Mouse (Mus musculus): ENCODE data around the gene Actr2. TPM values are rescaled to one million over a fixed set of nuclear protein-coding genes. Genes with fewer than 3 reads are reported as not detected.
A peak's percentile ranks its signal among the peaks of the same experiment; 100 is the strongest.
"Not testable (repeated sequence)": the region's sequence is repeated elsewhere in the genome, so short reads cannot be mapped to it uniquely, and the experiment has no call there.

Actr2 gene
- polyA plus RNA-seq (2015; fragmentation: Nextera tagmentation; extraction: Ambion mirVana) = 188 and 208 TPM in 2 replicates

- peak within 1 kb of the TSS; percentile 90 for H3K9ac ChIP-seq (ENCODE audit: low read depth, low read length)
- peak; percentile 99 for ATAC-seq
- peak within 1 kb of the TSS; percentile 76 for H3K4me3 ChIP-seq (ENCODE audit: low read depth, low read length)
- no peaks in the 10 kb centered on the region for H3K27me3 ChIP-seq (ENCODE audit: control insufficient read depth, insufficient read depth, low read depth, low read length)
- H3K4me1 ChIP-seq (ENCODE audit: control insufficient read depth, insufficient read depth, low read length) = peaks cover 17% of the 10 kb centered on the region
- peak within 1 kb of the TSS; percentile 94 for H3K4me2 ChIP-seq (ENCODE audit: low read length)
- 0 out of 2 replicates have a peak, but pooled peaks cover 4% of the 10 kb centered on the region for H3K36me3 ChIP-seq (ENCODE audit: control insufficient read depth, insufficient read depth, low read length)
- no peaks in the 10 kb centered on the region for H3K9me3 ChIP-seq (replicated peaks; ENCODE audit: control insufficient read depth, low read length, poor library complexity, severe bottlenecking)
- H3K27ac ChIP-seq (ENCODE audit: low read length) = peak within 1 kb of the TSS; percentile 89
- WGBS = under 1% methylated on average over 55 of the region's 57 CpGs
These were observed at the start of gene Actr2 for GRCm38 (mm10) chr11:20112741-20113480. Actr2 (minus strand) TSS chr11:20112913.

GRCm38 (mm10) chr11:20158879-20159278, 46.2 kb upstream of the Actr2 start:
- no peaks in the 10 kb centered on the region for H3K27me3 ChIP-seq (ENCODE audit: control insufficient read depth, insufficient read depth, low read depth, low read length)
- no peak for ATAC-seq
- no peaks in the 10 kb centered on the region for H3K4me1 ChIP-seq (ENCODE audit: control insufficient read depth, insufficient read depth, low read length)
- H3K4me3 ChIP-seq (ENCODE audit: low read depth, low read length) = no peak overlapping the region
- H3K4me2 ChIP-seq (ENCODE audit: low read length) = no peak overlapping the region
- H3K9ac ChIP-seq (ENCODE audit: low read depth, low read length) = no peak overlapping the region
- H3K27ac ChIP-seq (ENCODE audit: low read length) = no peak overlapping the region
- no peaks in the 10 kb centered on the region for H3K9me3 ChIP-seq (replicated peaks; ENCODE audit: control insufficient read depth, low read length, poor library complexity, severe bottlenecking)
- H3K36me3 ChIP-seq (ENCODE audit: control insufficient read depth, insufficient read depth, low read length) = no peaks in the 10 kb centered on the region

- not testable (repeated sequence) for H3K4me1 ChIP-seq (ENCODE audit: control insufficient read depth, insufficient read depth, low read length); H3K36me3 ChIP-seq (ENCODE audit: control insufficient read depth, insufficient read depth, low read length); H3K9ac ChIP-seq (ENCODE audit: low read depth, low read length); H3K9me3 ChIP-seq (replicated peaks; ENCODE audit: control insufficient read depth, low read length, poor library complexity, severe bottlenecking); H3K4me2 ChIP-seq (ENCODE audit: low read length); H3K27me3 ChIP-seq (ENCODE audit: control insufficient read depth, insufficient read depth, low read depth, low read length); H3K27ac ChIP-seq (ENCODE audit: low read length); ATAC-seq; H3K4me3 ChIP-seq (ENCODE audit: low read depth, low read length)
- 87% methylated on average over 5 of the region's 5 CpGs for WGBS
These were observed 40.8 kb upstream of the Actr2 start for GRCm38 (mm10) chr11:20153542-20153941.

GRCm38 (mm10) chr11:20152107-20152901, 39.6 kb upstream of the Actr2 start:
- no peak overlapping the region for H3K4me3 ChIP-seq (ENCODE audit: low read depth, low read length)
- no peak overlapping the region for H3K27ac ChIP-seq (ENCODE audit: low read length)
- 87% methylated on average over 4 of the region's 4 CpGs for WGBS
- no peaks in the 10 kb centered on the region for H3K27me3 ChIP-seq (ENCODE audit: control insufficient read depth, insufficient read depth, low read depth, low read length)
- H3K36me3 ChIP-seq (ENCODE audit: control insufficient read depth, insufficient read depth, low read length) = no peaks in the 10 kb centered on the region
- no peaks in the 10 kb centered on the region for H3K9me3 ChIP-seq (replicated peaks; ENCODE audit: control insufficient read depth, low read length, poor library complexity, severe bottlenecking)
- H3K4me1 ChIP-seq (ENCODE audit: control insufficient read depth, insufficient read depth, low read length) = no peaks in the 10 kb centered on the region
- H3K4me2 ChIP-seq (ENCODE audit: low read length) = no peak overlapping the region
- no peak for ATAC-seq
- H3K9ac ChIP-seq (ENCODE audit: low read depth, low read length) = no peak overlapping the region

- H3K9me3 ChIP-seq (replicated peaks; ENCODE audit: control insufficient read depth, low read length, poor library complexity, severe bottlenecking) = no peaks in the 10 kb centered on the region
- no peaks in the 10 kb centered on the region for H3K36me3 ChIP-seq (ENCODE audit: control insufficient read depth, insufficient read depth, low read length)
- H3K9ac ChIP-seq (ENCODE audit: low read depth, low read length) = no peak overlapping the region
- H3K4me3 ChIP-seq (ENCODE audit: low read depth, low read length) = no peak overlapping the region
- no peak overlapping the region for H3K4me2 ChIP-seq (ENCODE audit: low read length)
- H3K4me1 ChIP-seq (ENCODE audit: control insufficient read depth, insufficient read depth, low read length) = no peaks in the 10 kb centered on the region
- no peaks in the 10 kb centered on the region for H3K27me3 ChIP-seq (ENCODE audit: control insufficient read depth, insufficient read depth, low read depth, low read length)
- no peak for ATAC-seq
- no peak overlapping the region for H3K27ac ChIP-seq (ENCODE audit: low read length)
- 82% methylated on average over 5 of the region's 5 CpGs for WGBS
These were observed 38.6 kb upstream of the Actr2 start for GRCm38 (mm10) chr11:20151290-20151689.

- H3K9ac ChIP-seq (ENCODE audit: low read depth, low read length) = no peak overlapping the region
- no peak overlapping the region for H3K4me3 ChIP-seq (ENCODE audit: low read depth, low read length)
- no peaks in the 10 kb centered on the region for H3K9me3 ChIP-seq (replicated peaks; ENCODE audit: control insufficient read depth, low read length, poor library complexity, severe bottlenecking)
- H3K4me2 ChIP-seq (ENCODE audit: low read length) = no peak overlapping the region
- 95% methylated on average over 3 of the region's 3 CpGs for WGBS
- no peaks in the 10 kb centered on the region for H3K36me3 ChIP-seq (ENCODE audit: control insufficient read depth, insufficient read depth, low read length)
- H3K4me1 ChIP-seq (ENCODE audit: control insufficient read depth, insufficient read depth, low read length) = no peaks in the 10 kb centered on the region
- H3K27me3 ChIP-seq (ENCODE audit: control insufficient read depth, insufficient read depth, low read depth, low read length) = no peaks in the 10 kb centered on the region
- ATAC-seq = no peak
- no peak overlapping the region for H3K27ac ChIP-seq (ENCODE audit: low read length)
These were observed 37.2 kb upstream of the Actr2 start for GRCm38 (mm10) chr11:20149936-20150335.

GRCm38 (mm10) chr11:20145383-20145782, 32.7 kb upstream of the Actr2 start:
- ATAC-seq = no peak
- no peak overlapping the region for H3K27ac ChIP-seq (ENCODE audit: low read length)
- no peak overlapping the region for H3K4me3 ChIP-seq (ENCODE audit: low read depth, low read length)
- H3K4me1 ChIP-seq (ENCODE audit: control insufficient read depth, insufficient read depth, low read length) = no peaks in the 10 kb centered on the region
- no peaks in the 10 kb centered on the region for H3K9me3 ChIP-seq (replicated peaks; ENCODE audit: control insufficient read depth, low read length, poor library complexity, severe bottlenecking)
- 17% methylated on average over 9 of the region's 9 CpGs for WGBS
- H3K4me2 ChIP-seq (ENCODE audit: low read length) = no peak overlapping the region
- no peak overlapping the region for H3K9ac ChIP-seq (ENCODE audit: low read depth, low read length)
- H3K27me3 ChIP-seq (ENCODE audit: control insufficient read depth, insufficient read depth, low read depth, low read length) = no peaks in the 10 kb centered on the region
- no peaks in the 10 kb centered on the region for H3K36me3 ChIP-seq (ENCODE audit: control insufficient read depth, insufficient read depth, low read length)

GRCm38 (mm10) chr11:20144536-20145263, 32.0 kb upstream of the Actr2 start:
- Histone ChIP-seq H3K27ac (ENCODE audit: low read length) (no peak overlapping the region), H3K4me1 (ENCODE audit: control insufficient read depth, insufficient read depth, low read length) (no peaks in the 10 kb centered on the region), H3K27me3 (ENCODE audit: control insufficient read depth, insufficient read depth, low read depth, low read length) (no peaks in the 10 kb centered on the region), H3K36me3 (ENCODE audit: control insufficient read depth, insufficient read depth, low read length) (no peaks in the 10 kb centered on the region), H3K9ac (ENCODE audit: low read depth, low read length) (no peak overlapping the region), H3K4me2 (ENCODE audit: low read length) (no peak overlapping the region), H3K4me3 (ENCODE audit: low read depth, low read length) (no peak overlapping the region), H3K9me3 (replicated peaks; ENCODE audit: control insufficient read depth, low read length, poor library complexity, severe bottlenecking) (no peaks in the 10 kb centered on the region)
- WGBS = 88% methylated on average over 9 of the region's 9 CpGs
- ATAC-seq = no peak
